Comparison of ENCODE assay signal across 8 mouse cellular contexts in genomic region chr7:92668791-92669506, GRCm38 (mm10). TPM values are rescaled to one million over a fixed set of nuclear protein-coding genes. Genes with fewer than 3 reads are reported as not detected.
DNase-seq lines count a peak whose midpoint lies in the region; ATAC-seq and TF ChIP-seq lines count a peak whose summit lies in the region.

No protein-coding gene starts in this region.

- H3K27me3 ChIP-seq in embryonic facial prominence, embryonic 14.5 days (replicated peaks; ENCODE audit: control insufficient read depth, insufficient read depth, low read length): no peaks in the 10 kb centered on the region
- H3K27me3 ChIP-seq in kidney, embryonic 14.5 days (ENCODE audit: control insufficient read depth, insufficient read depth, low read length): no peaks in the 10 kb centered on the region
- no peaks in the 10 kb centered on the region for H3K27me3 ChIP-seq in limb, embryonic 15.5 days
- no peaks in the 10 kb centered on the region for H3K27me3 ChIP-seq in midbrain, postnatal 0 days (ENCODE audit: insufficient read depth, low read length)

- peaks cover 12% of the 10 kb centered on the region for H3K4me1 ChIP-seq in embryonic facial prominence, embryonic 14.5 days (ENCODE audit: control insufficient read depth, insufficient read depth, low read length)
- peaks cover 6% of the 10 kb centered on the region; the same call in 1 of the 2 replicates for H3K4me1 ChIP-seq in kidney, embryonic 14.5 days (ENCODE audit: control insufficient read depth, insufficient read depth, low read length)
- H3K4me1 ChIP-seq in limb, embryonic 15.5 days: peaks cover 16% of the 10 kb centered on the region
- H3K4me1 ChIP-seq in midbrain, postnatal 0 days (ENCODE audit: insufficient read depth, low read length): peaks cover 13% of the 10 kb centered on the region

- 0 out of 2 replicates have a peak, but pooled peaks have one; percentile 1 for ATAC-seq in embryonic facial prominence, embryonic 14.5 days (ENCODE audit: low read depth)
- ATAC-seq in kidney, embryonic 14.5 days (ENCODE audit: low FRiP score, low TSS enrichment): 0 out of 2 replicates have a peak, but pooled peaks have one; percentile 13
- ATAC-seq in limb, embryonic 15.5 days (ENCODE audit: insufficient number of reproducible peaks, low FRiP score, low TSS enrichment, low read depth): no peak
- peak; percentile 10; the same call in 1 of the 2 replicates for ATAC-seq in midbrain, postnatal 0 days (ENCODE audit: low FRiP score)

- under 1% methylated on average over 28 of the region's 29 CpGs for WGBS in embryonic facial prominence, embryonic 14.5 days
- WGBS in kidney, embryonic 14.5 days: under 1% methylated on average over 29 of the region's 29 CpGs
- WGBS in limb, embryonic 15.5 days: under 1% methylated on average over 29 of the region's 29 CpGs
- under 1% methylated on average over 29 of the region's 29 CpGs for WGBS in midbrain, postnatal 0 days

- 0 out of 2 replicates have a peak, but pooled peaks cover 5% of the 10 kb centered on the region for H3K36me3 ChIP-seq in embryonic facial prominence, embryonic 14.5 days (ENCODE audit: control insufficient read depth, insufficient read depth, low read length)
- H3K36me3 ChIP-seq in kidney, embryonic 14.5 days (ENCODE audit: control insufficient read depth, insufficient read depth, low read length): peaks cover 9% of the 10 kb centered on the region; the same call in 1 of the 2 replicates
- no peaks in the 10 kb centered on the region for H3K36me3 ChIP-seq in limb, embryonic 15.5 days
- 0 out of 2 replicates have a peak, but pooled peaks cover 4% of the 10 kb centered on the region for H3K36me3 ChIP-seq in midbrain, postnatal 0 days (ENCODE audit: insufficient read depth, low read length)

- DNase-seq in 3134 (ENCODE audit: extremely low read depth, insufficient read length, low spot score): peak; percentile 65
- DNase-seq in adrenal gland, postnatal 4 days (ENCODE audit: low spot score in 2 of 2): peak; percentile 16 to 32
- peak; percentile 70 for DNase-seq in embryonic facial prominence, embryonic 14.5 days (ENCODE audit: low spot score)
- DNase-seq in heart, adult 9 months (ENCODE audit: low spot score in 2 of 2): peak; percentile 63 to 66
- peak; percentile 69 for DNase-seq in midbrain, postnatal 0 days (ENCODE audit: low spot score)
- peak; percentile 46 to 48 for DNase-seq in spleen, postnatal 14 days (ENCODE audit: low spot score in 2 of 2)

- H3K9me3 ChIP-seq in embryonic facial prominence, embryonic 14.5 days (ENCODE audit: control insufficient read depth, low read length): no peaks in the 10 kb centered on the region
- H3K9me3 ChIP-seq in kidney, embryonic 14.5 days (ENCODE audit: control insufficient read depth, low read length): no peaks in the 10 kb centered on the region
- H3K9me3 ChIP-seq in limb, embryonic 15.5 days: no peaks in the 10 kb centered on the region
- H3K9me3 ChIP-seq in midbrain, postnatal 0 days (ENCODE audit: low read length): no peaks in the 10 kb centered on the region

- H3K4me3 ChIP-seq in embryonic facial prominence, embryonic 14.5 days (ENCODE audit: low read depth, low read length): peak overlapping the region; percentile 67
- peak overlapping the region; percentile 99 for H3K4me3 ChIP-seq in kidney, embryonic 14.5 days (ENCODE audit: low read length)
- H3K4me3 ChIP-seq in limb, embryonic 15.5 days: peak overlapping the region; percentile 91
- H3K4me3 ChIP-seq in midbrain, postnatal 0 days (ENCODE audit: low read depth, low read length): peak overlapping the region; percentile 77

- H3K4me2 ChIP-seq in embryonic facial prominence, embryonic 14.5 days (ENCODE audit: low read depth, low read length): peak overlapping the region; percentile 68
- H3K4me2 ChIP-seq in kidney, embryonic 14.5 days (replicated peaks; ENCODE audit: low read depth, low read length): peak overlapping the region; percentile 72
- peak overlapping the region; percentile 52 for H3K4me2 ChIP-seq in limb, embryonic 15.5 days
- peak overlapping the region; percentile 57 for H3K4me2 ChIP-seq in midbrain, postnatal 0 days (ENCODE audit: low read depth, low read length, poor library complexity, severe bottlenecking)

- no peak for TF ChIP-seq CTCF in midbrain, postnatal 0 days (IDR thresholded peaks at IDR 0.05)

- H3K27ac ChIP-seq in embryonic facial prominence, embryonic 14.5 days (replicated peaks; ENCODE audit: low read depth, low read length): peak overlapping the region; percentile 97
- peak overlapping the region; percentile 96 for H3K27ac ChIP-seq in kidney, embryonic 14.5 days (ENCODE audit: low read depth, low read length)
- H3K27ac ChIP-seq in limb, embryonic 15.5 days: peak overlapping the region; percentile 97
- H3K27ac ChIP-seq in midbrain, postnatal 0 days (ENCODE audit: low read depth, low read length): peak overlapping the region; percentile 99

- peak overlapping the region; percentile 90 for H3K9ac ChIP-seq in embryonic facial prominence, embryonic 14.5 days (ENCODE audit: low read depth, low read length)
- H3K9ac ChIP-seq in kidney, embryonic 14.5 days (ENCODE audit: low read depth, low read length): peak overlapping the region; percentile 97
- H3K9ac ChIP-seq in limb, embryonic 15.5 days: peak overlapping the region; percentile 88
- peak overlapping the region; percentile 100 for H3K9ac ChIP-seq in midbrain, postnatal 0 days (replicated peaks; ENCODE audit: low read length, poor library complexity, severe bottlenecking)

RNA-seq across cellular contexts. Expression of gene Pcf11, which starts 0.8 kb away (rescaled TPM):
- 10 to 100 TPM; 68.3 to 74.6 TPM for total RNA-seq in adrenal gland, postnatal 4 days (2021)
- 19.0 and 19.6 TPM in 2 replicates for polyA plus RNA-seq in embryonic facial prominence, embryonic 14.5 days (2014; fragmentation: Nextera tagmentation; extraction: Ambion mirVana)
- polyA plus RNA-seq in kidney, embryonic 14.5 days (2014; fragmentation: Nextera tagmentation; extraction: Ambion mirVana): 20.8 and 22.6 TPM in 2 replicates
- polyA plus RNA-seq in limb, embryonic 15.5 days (2015; fragmentation: Nextera tagmentation; extraction: Ambion mirVana): 18.8 and 23.0 TPM in 2 replicates
- total RNA-seq in midbrain, postnatal 0 days (2014; rRNA removed): 34.6 and 37.3 TPM in 2 replicates
- 11.2 and 14.7 TPM in 2 replicates for polyA plus RNA-seq in midbrain, postnatal 0 days (2015; fragmentation: Nextera tagmentation; extraction: Ambion mirVana)

RNA-seq across cellular contexts. Expression of gene Ankrd42, which starts 32.0 kb away (rescaled TPM):
- total RNA-seq in adrenal gland, postnatal 4 days (2021): 10 to 100 TPM; 11.8 to 13.2 TPM
- 5.8 and 7.2 TPM in 2 replicates for polyA plus RNA-seq in embryonic facial prominence, embryonic 14.5 days (2014; fragmentation: Nextera tagmentation; extraction: Ambion mirVana)
- polyA plus RNA-seq in kidney, embryonic 14.5 days (2014; fragmentation: Nextera tagmentation; extraction: Ambion mirVana): 3.9 and 6.6 TPM in 2 replicates
- polyA plus RNA-seq in limb, embryonic 15.5 days (2015; fragmentation: Nextera tagmentation; extraction: Ambion mirVana): 5.7 and 6.1 TPM in 2 replicates
- 25.8 and 29.3 TPM in 2 replicates for total RNA-seq in midbrain, postnatal 0 days (2014; rRNA removed)
- polyA plus RNA-seq in midbrain, postnatal 0 days (2015; fragmentation: Nextera tagmentation; extraction: Ambion mirVana): 20.6 and 23.0 TPM in 2 replicates
